Mouse (Mus musculus) lung, embryonic 15.5 days (tissue): ENCODE measurements around the gene Vcp. TPM values are rescaled to one million over a fixed set of nuclear protein-coding genes. Genes with fewer than 3 reads are reported as not detected.

Experiments used
- ATAC-seq: fragments of 200-750 bp; cut with Nextera tagmentation; 2 replicates; pipeline ENCODE4 v1.8.0; 2017; ENCODE audit warnings: moderate number of reproducible peaks, borderline replicate concordance; ENCODE audit not compliant: low FRiP score, low TSS enrichment; ENCODE audit errors: extremely low read depth
- H3K27ac ChIP-seq: fragments of 300-500 bp; sonication (generic); 2 replicates; pipeline ENCODE4 v1.5.1; 2015; ENCODE audit warnings: moderate library complexity, mild to moderate bottlenecking, inconsistent platforms
- H3K27me3 ChIP-seq: fragments of 300-500 bp; sonication (generic); 2 replicates; pipeline ENCODE4 v1.6.1; 2015; ENCODE audit warnings: inconsistent platforms
- H3K36me3 ChIP-seq: fragments of 300-500 bp; sonication (generic); 2 replicates; pipeline ENCODE4 v1.6.1; 2015; ENCODE audit warnings: inconsistent platforms
- H3K4me1 ChIP-seq: fragments of 300-500 bp; sonication (generic); 2 replicates; pipeline ENCODE4 v1.6.1; 2015; ENCODE audit warnings: inconsistent platforms
- H3K4me2 ChIP-seq: fragments of 300-500 bp; sonication (generic); 2 replicates; pipeline ENCODE4 v1.6.1; 2015; ENCODE audit warnings: inconsistent platforms, mild to moderate bottlenecking, moderate library complexity
- H3K4me3 ChIP-seq: fragments of 300-500 bp; sonication (generic); 2 replicates; pipeline ENCODE4 v1.5.1; 2015; ENCODE audit warnings: mild to moderate bottlenecking, inconsistent platforms
- H3K9ac ChIP-seq: fragments of 300-500 bp; sonication (generic); 2 replicates; pipeline ENCODE4 v1.6.1; 2015; ENCODE audit warnings: inconsistent platforms
- H3K9me3 ChIP-seq: fragments of 300-500 bp; sonication (generic); 2 replicates; pipeline ENCODE4 v1.6.1; 2016; ENCODE audit warnings: inconsistent platforms
- WGBS: fragments of 180-500 bp; shearing (Covaris S2); methylation state at CpG from one replicate; pipeline ENCODE4 v1.1.7; 2015; 5-methylcytosine and 5-hydroxymethylcytosine counted together
- polyA plus RNA-seq: library from polyadenylated mRNA; unstranded; fragments of >200 nt; fragmentation: Nextera tagmentation; extraction: Ambion mirVana; gene quantifications from 2 replicates; pipeline ENCODE4 v1.2.1, GENCODE M21; 2015

Vcp gene
- polyA plus RNA-seq, 1 experiment from 2014 or later, result 557 TPM

GRCm38 (mm10) chr4:43038567-43039495 is 38.5 kb upstream of the Vcp start:
- H3K4me3 ChIP-seq, result peak overlapping the region; percentile 77
- no peak for ATAC-seq
- no peaks in the 10 kb centered on the region for H3K9me3 ChIP-seq
- peak overlapping the region; percentile 73 for H3K9ac ChIP-seq
- H3K27ac ChIP-seq, result peak overlapping the region; percentile 71; the same call in 1 of the 2 replicates
- H3K4me2 ChIP-seq, result peak overlapping the region; percentile 90
- peaks cover 18% of the 10 kb centered on the region for H3K36me3 ChIP-seq
- H3K4me1 ChIP-seq, result peaks cover 25% of the 10 kb centered on the region
- WGBS, result 51% methylated on average over 15 of the region's 15 CpGs
- no peaks in the 10 kb centered on the region for H3K27me3 ChIP-seq

GRCm38 (mm10) chr4:43037860-43038566 is 37.7 kb upstream of the Vcp start:
- Histone ChIP-seq H3K4me1 (peaks cover 18% of the 10 kb centered on the region), H3K9ac (no peak overlapping the region), H3K4me2 (no peak overlapping the region), H3K27ac (no peak overlapping the region), H3K9me3 (no peaks in the 10 kb centered on the region), H3K27me3 (no peaks in the 10 kb centered on the region), H3K36me3 (peaks cover 20% of the 10 kb centered on the region), H3K4me3 (no peak overlapping the region)
- 57% methylated on average over 4 of the region's 4 CpGs for WGBS
- no peak for ATAC-seq

- Histone ChIP-seq H3K4me3 (no peak overlapping the region), H3K27ac (no peak overlapping the region), H3K4me1 (peaks cover 26% of the 10 kb centered on the region), H3K27me3 (no peaks in the 10 kb centered on the region), H3K36me3 (peaks cover 20% of the 10 kb centered on the region), H3K4me2 (no peak overlapping the region), H3K9ac (no peak overlapping the region), H3K9me3 (no peaks in the 10 kb centered on the region)
- WGBS, result 84% methylated on average over 10 of the region's 10 CpGs
- ATAC-seq, result no peak
These were observed 36.0 kb upstream of the Vcp start for GRCm38 (mm10) chr4:43036356-43036755.

DNA sequence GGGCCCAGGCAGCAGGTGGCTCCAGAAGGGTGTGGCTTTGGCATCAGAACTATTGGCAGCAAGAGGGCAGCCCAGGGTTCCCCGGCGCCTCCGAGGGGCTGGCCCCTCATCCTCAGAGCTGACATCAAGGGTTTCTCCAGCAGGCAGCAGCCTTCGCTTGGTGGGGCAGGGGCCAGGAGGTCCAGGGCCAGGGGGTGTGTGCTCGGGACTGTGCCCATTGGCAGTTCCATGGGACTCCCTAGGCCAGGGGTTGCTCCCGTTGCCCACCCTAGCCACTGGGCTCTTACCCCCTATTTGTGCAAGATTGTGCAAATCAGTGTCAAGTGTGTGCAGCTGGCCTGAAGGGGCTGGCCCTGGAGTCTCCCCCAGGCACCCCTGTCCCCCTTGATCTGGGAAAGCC is 35.5 kb upstream of the Vcp start:
- ATAC-seq, result no peak
- Histone ChIP-seq H3K4me1 (peaks cover 26% of the 10 kb centered on the region), H3K36me3 (peaks cover 20% of the 10 kb centered on the region), H3K27ac (no peak overlapping the region), H3K4me3 (no peak overlapping the region), H3K4me2 (no peak overlapping the region), H3K9ac (no peak overlapping the region), H3K27me3 (no peaks in the 10 kb centered on the region), H3K9me3 (no peaks in the 10 kb centered on the region)
- 86% methylated on average over 6 of the region's 6 CpGs for WGBS

GRCm38 (mm10) chr4:43033481-43033880 is 33.2 kb upstream of the Vcp start:
- no peak for ATAC-seq
- H3K36me3 ChIP-seq, result peaks cover 35% of the 10 kb centered on the region
- 78% methylated on average over 14 of the region's 14 CpGs for WGBS

GRCm38 (mm10) chr4:43032501-43032900 is 32.2 kb upstream of the Vcp start:
- Histone ChIP-seq H3K4me1 (peaks cover 19% of the 10 kb centered on the region), H3K27ac (no peak overlapping the region), H3K4me2 (no peak overlapping the region), H3K36me3 (peaks cover 45% of the 10 kb centered on the region), H3K27me3 (no peaks in the 10 kb centered on the region), H3K4me3 (no peak overlapping the region), H3K9ac (no peak overlapping the region), H3K9me3 (no peaks in the 10 kb centered on the region)
- 82% methylated on average over 1 of the region's 1 CpGs for WGBS
- no peak for ATAC-seq

More at GRCm38 (mm10) chr4:43033481-43033880, 33.2 kb upstream of the Vcp start:
- H3K27ac ChIP-seq, result no peak overlapping the region
- H3K9me3 ChIP-seq, result no peaks in the 10 kb centered on the region
- H3K9ac ChIP-seq, result no peak overlapping the region
- peaks cover 19% of the 10 kb centered on the region for H3K4me1 ChIP-seq
- H3K4me3 ChIP-seq, result no peak overlapping the region
- H3K4me2 ChIP-seq, result no peak overlapping the region
- no peaks in the 10 kb centered on the region for H3K27me3 ChIP-seq

- no peaks in the 10 kb centered on the region for H3K9me3 ChIP-seq
- peak within 1 kb of the TSS; percentile 89 for H3K9ac ChIP-seq
- peak; percentile 95 for ATAC-seq
- H3K27me3 ChIP-seq, result no peaks in the 10 kb centered on the region
- H3K4me3 ChIP-seq, result peak within 1 kb of the TSS; percentile 73
- peaks cover 50% of the 10 kb centered on the region for H3K36me3 ChIP-seq
- WGBS, result under 1% methylated on average over 38 of the region's 38 CpGs
- peak within 1 kb of the TSS; percentile 72 for H3K4me2 ChIP-seq
- H3K27ac ChIP-seq, result peak within 1 kb of the TSS; percentile 85
- H3K4me1 ChIP-seq, result peaks cover 19% of the 10 kb centered on the region
These were observed 31.1 kb upstream of the Vcp start, which contains the start of gene Stoml2 for GRCm38 (mm10) chr4:43031237-43031995. TSS of gene Stoml2 (minus strand) at chr4:43031710.

GRCm38 (mm10) chr4:43030780-43031230 is 30.5 kb upstream of the Vcp start:
- Histone ChIP-seq H3K4me3 (peak overlapping the region; percentile 73), H3K27ac (peak overlapping the region; percentile 85), H3K9me3 (no peaks in the 10 kb centered on the region), H3K4me2 (peak overlapping the region; percentile 72), H3K27me3 (no peaks in the 10 kb centered on the region), H3K4me1 (peaks cover 19% of the 10 kb centered on the region), H3K9ac (peak overlapping the region; percentile 89), H3K36me3 (peaks cover 44% of the 10 kb centered on the region)
- peak; percentile 43; the same call in 1 of the 2 replicates for ATAC-seq
- under 1% methylated on average over 28 of the region's 28 CpGs for WGBS

DNA sequence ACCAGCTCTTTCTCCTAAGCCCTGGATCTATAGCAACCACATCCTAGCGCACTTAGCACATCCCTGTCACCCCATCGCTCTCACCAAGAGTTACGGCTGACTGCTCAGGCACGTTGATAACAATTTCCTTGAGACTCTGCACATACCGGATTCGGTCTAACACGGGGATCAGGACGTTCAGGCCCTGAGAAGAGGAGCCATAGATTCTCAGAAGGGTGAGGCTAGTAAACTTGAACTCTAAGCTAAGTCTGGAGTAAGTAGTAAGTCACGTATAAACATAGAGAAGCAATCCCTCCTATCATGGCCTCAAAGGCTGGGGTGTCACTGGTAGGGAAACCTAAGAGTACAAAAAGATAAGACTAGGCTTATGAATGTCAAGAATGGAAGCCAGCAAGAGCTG is 30.0 kb upstream of the Vcp start:
- H3K4me2 ChIP-seq, result peak overlapping the region; percentile 72
- peak overlapping the region; percentile 89 for H3K9ac ChIP-seq
- H3K9me3 ChIP-seq, result no peaks in the 10 kb centered on the region
- H3K4me3 ChIP-seq, result peak overlapping the region; percentile 73
- no peaks in the 10 kb centered on the region for H3K27me3 ChIP-seq
- H3K27ac ChIP-seq, result peak overlapping the region; percentile 85; the same call in 1 of the 2 replicates
- 60% methylated on average over 9 of the region's 9 CpGs for WGBS
- H3K36me3 ChIP-seq, result peaks cover 43% of the 10 kb centered on the region
- no peak for ATAC-seq
- peaks cover 19% of the 10 kb centered on the region for H3K4me1 ChIP-seq

- no peaks in the 10 kb centered on the region for H3K27me3 ChIP-seq
- H3K36me3 ChIP-seq, result peaks cover 41% of the 10 kb centered on the region
- WGBS, result 91% methylated on average over 9 of the region's 9 CpGs
- H3K9ac ChIP-seq, result no peak overlapping the region
- H3K4me2 ChIP-seq, result peak overlapping the region; percentile 72
- no peaks in the 10 kb centered on the region for H3K9me3 ChIP-seq
- ATAC-seq, result no peak
- H3K27ac ChIP-seq, result no peak overlapping the region
- H3K4me3 ChIP-seq, result 0 out of 2 replicates have a peak overlapping the region, but pooled peaks have one; percentile 73
- peaks cover 22% of the 10 kb centered on the region for H3K4me1 ChIP-seq
These were observed 29.4 kb upstream of the Vcp start for GRCm38 (mm10) chr4:43029749-43030148.

GRCm38 (mm10) chr4:43029121-43029520 is 28.8 kb upstream of the Vcp start:
- no peak overlapping the region for H3K4me3 ChIP-seq
- peaks cover 27% of the 10 kb centered on the region for H3K4me1 ChIP-seq
- H3K9ac ChIP-seq, result no peak overlapping the region
- no peak for ATAC-seq
- no peak overlapping the region for H3K4me2 ChIP-seq
- H3K27me3 ChIP-seq, result no peaks in the 10 kb centered on the region
- H3K27ac ChIP-seq, result no peak overlapping the region
- H3K9me3 ChIP-seq, result no peaks in the 10 kb centered on the region
- WGBS, result 93% methylated on average over 7 of the region's 7 CpGs
- peaks cover 39% of the 10 kb centered on the region for H3K36me3 ChIP-seq
